Mouse (Mus musculus) heart, postnatal 0 days (tissue): Measurements from ENCODE around the gene Fbxw18. TPM values are rescaled to one million over a fixed set of nuclear protein-coding genes. Genes with fewer than 3 reads are reported as not detected.
"Not testable (repeated sequence)": the region's sequence is repeated elsewhere in the genome, so short reads cannot be mapped to it uniquely, and the experiment has no call there.

Experiments used
- ATAC-seq: fragments of 200-750 bp; cut with Nextera tagmentation; 2 replicates; pipeline ENCODE4 v1.8.0; 2017; ENCODE audit warnings: low read depth, moderate number of reproducible peaks, moderate library complexity; ENCODE audit not compliant: insufficient read depth
- DNase-seq: peaks from one replicate; pipeline ENCODE4 v3.0.0-alpha.2; 2016; ENCODE audit warnings: low spot score
- H3K27ac ChIP-seq: fragments of 300-500 bp; sonication (generic); 2 replicates; pipeline ENCODE4 v1.5.1; 2014; ENCODE audit warnings: low read depth, mild to moderate bottlenecking
- H3K27me3 ChIP-seq: fragments of 300-500 bp; sonication (generic); 2 replicates; pipeline ENCODE4 v1.6.1; 2014; ENCODE audit warnings: low read length, mixed read lengths; ENCODE audit not compliant: control insufficient read depth, insufficient read depth
- H3K36me3 ChIP-seq: fragments of 300-500 bp; sonication (generic); replicated peaks from 2 replicates; pipeline ENCODE4 v1.6.1; 2014; ENCODE audit warnings: low read length, mixed read lengths; ENCODE audit not compliant: control insufficient read depth, insufficient read depth
- H3K4me1 ChIP-seq: fragments of 300-500 bp; sonication (generic); 2 replicates; pipeline ENCODE4 v1.6.1; 2014; ENCODE audit warnings: antibody characterized with exemption; ENCODE audit not compliant: control insufficient read depth, insufficient read depth
- H3K4me2 ChIP-seq: fragments of 300-500 bp; sonication (generic); 2 replicates; pipeline ENCODE4 v1.6.1; 2014; ENCODE audit warnings: low read depth, mild to moderate bottlenecking, low read length, moderate library complexity
- H3K4me3 ChIP-seq: fragments of 300-500 bp; sonication (generic); 2 replicates; pipeline ENCODE4 v1.5.1; 2014; ENCODE audit warnings: low read depth, low read length
- H3K9ac ChIP-seq: fragments of 300-500 bp; sonication (generic); replicated peaks from 2 replicates; pipeline ENCODE4 v1.6.1; 2014; ENCODE audit warnings: low read depth, low read length, mixed read lengths
- H3K9me3 ChIP-seq: fragments of 300-500 bp; sonication (generic); replicated peaks from 2 replicates; pipeline ENCODE4 v1.6.1; 2016; ENCODE audit warnings: low read length; ENCODE audit not compliant: control insufficient read depth
- CTCF ChIP-seq: IDR thresholded peaks from 2 replicates; pipeline ENCODE4 v1.5.1; 2016; ENCODE audit warnings: antibody characterized with exemption, control low read depth, low read depth
- EP300 ChIP-seq: IDR thresholded peaks from 2 replicates; pipeline ENCODE4 v1.6.1; 2016; ENCODE audit warnings: antibody characterized with exemption, low read depth
- WGBS: fragments of 180-500 bp; shearing (Covaris S2); extraction: QIAGEN DNeasy Blood & Tissue Kit; methylation state at CpG from one replicate; pipeline ENCODE4 v1.1.7; 2014; 5-methylcytosine and 5-hydroxymethylcytosine counted together
- polyA plus RNA-seq: library from polyadenylated mRNA; unstranded; fragments of >200 nt; fragmentation: Nextera tagmentation; extraction: Ambion mirVana; gene quantifications from 2 replicates; pipeline ENCODE4 v1.2.1, GENCODE M21; 2015
- total RNA-seq: library from RNA; depleted of rRNA; stranded (reverse); fragments of >200 nt; gene quantifications from 2 replicates; pipeline ENCODE4 v1.2.3, GENCODE M21; 2014; ENCODE audit warnings: low replicate concordance; rRNA removed

Gene Fbxw18
- total RNA-seq (not detected in 2 replicates), polyA plus RNA-seq (not detected in 2 replicates)

- not testable (repeated sequence) for H3K4me2 ChIP-seq, H3K27me3 ChIP-seq, H3K9ac ChIP-seq, H3K4me1 ChIP-seq, H3K4me3 ChIP-seq, H3K27ac ChIP-seq, H3K36me3 ChIP-seq, DNase-seq, ATAC-seq, H3K9me3 ChIP-seq
- 62% methylated on average over 4 of the region's 4 CpGs for WGBS
Observed at GRCm38 (mm10) chr9:109702600-109702999, at the start of gene Fbxw18. TSS of gene Fbxw18 (minus strand) at chr9:109702700.

GRCm38 (mm10) chr9:109745989-109746388, 43.5 kb upstream of the Fbxw18 start, which contains the start of gene Fbxw26:
TSS of gene Fbxw26 (minus strand) at chr9:109746089.
- H3K4me1 ChIP-seq, DNase-seq, H3K9ac ChIP-seq, H3K4me2 ChIP-seq, H3K9me3 ChIP-seq, H3K4me3 ChIP-seq, ATAC-seq, H3K27ac ChIP-seq, H3K36me3 ChIP-seq, H3K27me3 ChIP-seq: not testable (repeated sequence)
- WGBS = 64% methylated on average over 3 of the region's 3 CpGs

GRCm38 (mm10) chr9:109685299-109685698, 17.2 kb downstream of the Fbxw18 start:
- 13% methylated on average over 1 of the region's 1 CpGs for WGBS
- no peaks in the 10 kb centered on the region for H3K4me1 ChIP-seq
- ATAC-seq (no peak), DNase-seq (peak; percentile 9)
- H3K9me3 ChIP-seq = no peaks in the 10 kb centered on the region
- no peak overlapping the region for H3K4me3 ChIP-seq
- no peak overlapping the region for H3K4me2 ChIP-seq
- no peak for TF ChIP-seq EP300
- TF ChIP-seq CTCF = peak; percentile 56
- H3K27ac ChIP-seq = no peak overlapping the region
- no peaks in the 10 kb centered on the region for H3K27me3 ChIP-seq
- no peak overlapping the region for H3K9ac ChIP-seq
- H3K36me3 ChIP-seq = no peaks in the 10 kb centered on the region

- H3K4me1 ChIP-seq, ATAC-seq, H3K4me2 ChIP-seq, DNase-seq, H3K9me3 ChIP-seq, H3K4me3 ChIP-seq, H3K27ac ChIP-seq, H3K27me3 ChIP-seq, H3K9ac ChIP-seq, H3K36me3 ChIP-seq: not testable (repeated sequence)
- 65% methylated on average over 2 of the region's 2 CpGs for WGBS
Observed at GRCm38 (mm10) chr9:109664552-109664951, 37.9 kb downstream of the Fbxw18 start, which contains the start of gene Fbxw25. TSS of gene Fbxw25 (minus strand) at chr9:109664652.

Other genes with a start within 250 kb of the Fbxw18 start
- not detected in 2 replicates for gene Fbxw19, start 206.8 kb downstream of the Fbxw18 start, total RNA-seq
- not detected in 2 replicates for gene Fbxw19, start 206.8 kb downstream of the Fbxw18 start, polyA plus RNA-seq
- not detected in 2 replicates for gene Fbxw15, start 134.4 kb downstream of the Fbxw18 start, total RNA-seq
- not detected in 2 replicates for gene Fbxw15, start 134.4 kb downstream of the Fbxw18 start, polyA plus RNA-seq
- gene Fbxw24, start 76.6 kb downstream of the Fbxw18 start, total RNA-seq = not detected in 2 replicates
- gene Fbxw24, start 76.6 kb downstream of the Fbxw18 start, polyA plus RNA-seq = not detected in 2 replicates
- not detected in 2 replicates for gene Fbxw25, start 38.0 kb downstream of the Fbxw18 start, total RNA-seq
- gene Fbxw25, start 38.0 kb downstream of the Fbxw18 start, polyA plus RNA-seq = not detected in 2 replicates
- gene Fbxw26, start 43.4 kb upstream of the Fbxw18 start, total RNA-seq = not detected in 2 replicates
- not detected in 2 replicates for gene Fbxw26, start 43.4 kb upstream of the Fbxw18 start, polyA plus RNA-seq
- not detected in 2 replicates for gene Fbxw27, start 88.0 kb upstream of the Fbxw18 start, total RNA-seq
- not detected in 2 replicates for gene Fbxw27, start 88.0 kb upstream of the Fbxw18 start, polyA plus RNA-seq
- gene Spink8, start 109.6 kb upstream of the Fbxw18 start, total RNA-seq = not detected in 2 replicates
- not detected in 2 replicates for gene Spink8, start 109.6 kb upstream of the Fbxw18 start, polyA plus RNA-seq
- gene Nme6, start 130.0 kb upstream of the Fbxw18 start, total RNA-seq = 30.4 and 37.3 TPM in 2 replicates
- gene Nme6, start 130.0 kb upstream of the Fbxw18 start, polyA plus RNA-seq = 42.2 and 48.2 TPM in 2 replicates
- 8.4 TPM in 1 of 2 replicates, not detected in the other for gene Camp, start 146.9 kb upstream of the Fbxw18 start, total RNA-seq
- 0.89 and 1.2 TPM in 2 replicates for gene Camp, start 146.9 kb upstream of the Fbxw18 start, polyA plus RNA-seq
- gene Cdc25a, start 172.9 kb upstream of the Fbxw18 start, total RNA-seq = 7.7 and 14.3 TPM in 2 replicates
- 7.0 TPM in 2 replicates for gene Cdc25a, start 172.9 kb upstream of the Fbxw18 start, polyA plus RNA-seq
- gene Map4, start 228.8 kb upstream of the Fbxw18 start, total RNA-seq = 145 and 172 TPM in 2 replicates
- 50.6 and 54.2 TPM in 2 replicates for gene Map4, start 228.8 kb upstream of the Fbxw18 start, polyA plus RNA-seq